Mouse (Mus musculus) midbrain, postnatal 0 days (tissue): ENCODE measurements at regions not wholly inside any gene's neighbourhood (a gene's known extent, or its start where the extent isn't known, plus 50 kb on each side); places are given as distances from the start of the nearest gene placed in this dataset.

ENCODE experiments used
- ATAC-seq: fragments of 200-750 bp; cut with Nextera tagmentation; 2 replicates; pipeline ENCODE4 v1.8.0; 2017; ENCODE audit warnings: moderate number of reproducible peaks, mild to moderate bottlenecking, moderate TSS enrichment, moderate library complexity; ENCODE audit not compliant: low FRiP score
- DNase-seq: peaks from one replicate; pipeline ENCODE4 v3.0.0-alpha.2; 2015; ENCODE audit warnings: low spot score
- H3K27ac ChIP-seq: fragments of 300-500 bp; sonication (generic); 2 replicates; pipeline ENCODE4 v1.5.1; 2014; ENCODE audit warnings: low read depth, mild to moderate bottlenecking, low read length, mixed read lengths
- H3K27me3 ChIP-seq: fragments of 300-500 bp; sonication (generic); 2 replicates; pipeline ENCODE4 v1.6.1; 2014; ENCODE audit warnings: low read length, control low read depth, mixed read lengths; ENCODE audit not compliant: insufficient read depth
- H3K36me3 ChIP-seq: fragments of 300-500 bp; sonication (generic); 2 replicates; pipeline ENCODE4 v1.6.1; 2014; ENCODE audit warnings: low read length, control low read depth, mixed read lengths; ENCODE audit not compliant: insufficient read depth
- H3K4me1 ChIP-seq: fragments of 300-500 bp; sonication (generic); 2 replicates; pipeline ENCODE4 v1.6.1; 2014; ENCODE audit warnings: mild to moderate bottlenecking, control low read depth, antibody characterized with exemption, low read length, mixed read lengths; ENCODE audit not compliant: insufficient read depth
- H3K4me2 ChIP-seq: fragments of 300-500 bp; sonication (generic); 2 replicates; pipeline ENCODE4 v1.6.1; 2014; ENCODE audit warnings: low read depth, mild to moderate bottlenecking, low read length, mixed read lengths; ENCODE audit not compliant: poor library complexity, severe bottlenecking
- H3K4me3 ChIP-seq: fragments of 300-500 bp; sonication (generic); 2 replicates; pipeline ENCODE4 v1.5.1; 2014; ENCODE audit warnings: low read depth, mild to moderate bottlenecking, low read length, moderate library complexity
- H3K9ac ChIP-seq: fragments of 300-500 bp; sonication (generic); replicated peaks from 2 replicates; pipeline ENCODE4 v1.6.1; 2014; ENCODE audit warnings: mild to moderate bottlenecking, low read length, moderate library complexity, mixed read lengths; ENCODE audit not compliant: poor library complexity, severe bottlenecking
- H3K9me3 ChIP-seq: fragments of 300-500 bp; sonication (generic); 2 replicates; pipeline ENCODE4 v1.6.1; 2016; ENCODE audit warnings: low read length, control low read depth
- CTCF ChIP-seq: IDR thresholded peaks from 2 replicates; pipeline ENCODE4 v1.5.1; 2016; ENCODE audit warnings: antibody characterized with exemption, mild to moderate bottlenecking
- WGBS: fragments of 180-500 bp; shearing (Covaris S2); extraction: QIAGEN DNeasy Blood & Tissue Kit; methylation state at CpG from one replicate; pipeline ENCODE4 v1.1.7; 2014; 5-methylcytosine and 5-hydroxymethylcytosine counted together

DNA sequence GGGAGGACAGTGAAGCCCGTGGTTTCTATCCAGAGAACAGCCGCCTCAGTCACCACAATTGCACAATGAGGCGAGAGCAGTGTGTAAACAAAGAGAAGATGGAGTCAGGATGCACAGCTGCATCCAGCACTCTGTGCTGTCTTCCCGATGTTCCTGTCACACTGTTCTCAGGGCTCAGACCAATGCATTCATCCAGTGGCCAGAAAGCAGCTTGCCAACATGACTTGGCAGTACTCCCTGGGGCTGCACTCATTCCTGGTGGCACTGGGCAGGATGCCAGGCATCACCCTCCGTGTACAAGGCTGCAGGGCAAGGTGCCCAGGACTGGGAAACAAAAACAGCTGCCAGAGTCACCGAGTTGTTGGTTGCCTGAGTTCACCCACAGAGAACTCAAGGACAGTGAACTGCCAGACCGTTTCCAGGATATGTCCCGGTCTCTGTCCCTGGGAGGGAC is 75.4 kb upstream of the Tnfsf11 start:
- Histone ChIP-seq H3K4me3 (no peak overlapping the region), H3K4me1 (no peaks in the 10 kb centered on the region), H3K27me3 (no peaks in the 10 kb centered on the region), H3K27ac (no peak overlapping the region), H3K9me3 (no peaks in the 10 kb centered on the region), H3K36me3 (no peaks in the 10 kb centered on the region), H3K9ac (no peak overlapping the region), H3K4me2 (0 out of 2 replicates have a peak overlapping the region, but pooled peaks have one; percentile 0)
- no peak for TF ChIP-seq CTCF
- WGBS = 45% methylated on average over 8 of the region's 8 CpGs
- DNase-seq = peak; percentile 95
- ATAC-seq = peak; percentile 94

DNA sequence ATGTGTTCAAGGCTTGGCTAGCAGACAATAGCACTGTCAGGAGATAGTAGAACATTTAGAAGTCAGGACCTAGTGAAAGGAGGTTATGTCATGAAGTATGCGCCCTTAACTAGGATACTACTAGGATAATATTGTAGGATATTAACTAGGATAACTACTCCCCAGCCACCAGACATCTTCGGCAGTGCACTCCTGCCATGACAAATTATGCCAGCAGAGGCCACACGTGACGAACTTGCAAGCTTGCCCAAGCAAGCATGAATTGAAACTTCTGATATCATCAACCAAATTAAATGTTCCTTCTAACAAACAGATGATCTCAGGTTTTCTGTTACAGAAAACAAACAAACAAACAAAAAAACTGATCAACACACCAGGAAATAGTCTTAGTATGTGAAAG is 72.2 kb upstream of the Tnfsf11 start:
- H3K4me3 ChIP-seq = no peak overlapping the region
- 78% methylated on average over 4 of the region's 4 CpGs for WGBS

DNA sequence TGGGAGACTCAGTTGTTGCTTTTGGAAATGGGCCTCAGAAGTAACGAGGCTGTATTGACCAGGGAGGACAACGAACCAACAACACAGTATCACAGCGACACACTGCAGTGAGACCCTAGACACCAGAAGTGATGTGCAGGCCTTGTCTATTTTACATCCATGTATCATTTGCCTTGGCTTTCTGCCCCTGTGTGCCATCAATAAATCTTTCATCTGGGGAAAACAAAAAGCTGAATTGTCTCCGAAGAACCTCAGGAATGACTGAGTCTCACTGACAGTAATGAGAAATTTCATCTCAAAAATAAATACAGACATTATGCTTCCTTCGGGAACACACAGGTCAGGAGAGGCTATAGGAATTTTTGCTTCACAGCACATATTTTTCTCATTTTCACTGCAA is 68.7 kb upstream of the Tnfsf11 start:
- Histone ChIP-seq H3K4me3 (no peak overlapping the region), H3K4me1 (no peaks in the 10 kb centered on the region), H3K9ac (no peak overlapping the region), H3K4me2 (no peak overlapping the region), H3K27me3 (no peaks in the 10 kb centered on the region), H3K36me3 (no peaks in the 10 kb centered on the region), H3K27ac (no peak overlapping the region), H3K9me3 (no peaks in the 10 kb centered on the region)
- no peak for TF ChIP-seq CTCF
- DNase-seq = no peak
- WGBS = 72% methylated on average over 5 of the region's 5 CpGs
- ATAC-seq = no peak

More for the DNA sequence above, 72.2 kb upstream of the Tnfsf11 start:
- H3K27me3 ChIP-seq = no peaks in the 10 kb centered on the region
- no peak overlapping the region for H3K9ac ChIP-seq
- H3K36me3 ChIP-seq = no peaks in the 10 kb centered on the region
- no peak for DNase-seq
- no peak for ATAC-seq
- H3K4me1 ChIP-seq = no peaks in the 10 kb centered on the region
- H3K9me3 ChIP-seq = no peaks in the 10 kb centered on the region
- H3K4me2 ChIP-seq = no peak overlapping the region
- H3K27ac ChIP-seq = no peak overlapping the region
- TF ChIP-seq CTCF = no peak

DNA sequence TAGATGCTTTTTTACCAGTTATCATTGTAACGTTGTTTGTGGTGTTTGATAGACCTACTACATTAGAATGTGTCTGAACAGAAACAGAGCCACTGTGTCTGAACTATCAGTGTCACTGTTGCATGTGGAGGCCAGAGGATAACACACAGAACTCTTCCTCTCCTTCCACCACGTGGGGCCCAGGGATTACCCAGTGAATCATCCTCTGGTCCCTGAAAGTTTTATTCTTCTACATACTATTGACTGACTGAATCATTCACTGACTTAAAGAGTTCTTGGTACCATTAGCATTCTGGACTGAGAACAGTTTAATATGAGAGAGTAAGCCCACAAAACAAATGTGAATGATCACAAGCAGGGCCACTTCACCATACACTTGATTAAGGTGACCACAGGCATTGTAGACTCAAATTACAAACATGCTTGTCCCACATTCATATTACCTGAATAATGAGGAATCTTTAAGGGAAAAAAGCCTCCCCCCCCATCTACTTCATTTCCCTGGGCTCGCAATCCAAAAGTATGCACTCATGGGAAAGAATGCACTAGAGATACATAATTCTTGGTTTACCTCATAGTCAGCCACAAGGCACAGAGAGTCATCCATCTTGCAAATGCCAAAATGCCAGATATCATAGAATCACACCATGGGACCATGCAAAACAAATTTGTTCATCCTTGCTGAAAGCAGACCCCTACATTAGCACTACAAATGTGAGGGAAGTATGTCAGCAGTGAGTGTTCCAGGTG is 68.1 kb upstream of the Tnfsf11 start:
- H3K4me1 ChIP-seq = no peaks in the 10 kb centered on the region
- no peak for DNase-seq
- no peak for TF ChIP-seq CTCF
- ATAC-seq = no peak
- no peak overlapping the region for H3K4me3 ChIP-seq
- no peak overlapping the region for H3K4me2 ChIP-seq
- H3K36me3 ChIP-seq = no peaks in the 10 kb centered on the region
- H3K9me3 ChIP-seq = no peaks in the 10 kb centered on the region
- no peak overlapping the region for H3K9ac ChIP-seq
- no peaks in the 10 kb centered on the region for H3K27me3 ChIP-seq
- 89% methylated on average over 3 of the region's 3 CpGs for WGBS
- H3K27ac ChIP-seq = no peak overlapping the region

DNA sequence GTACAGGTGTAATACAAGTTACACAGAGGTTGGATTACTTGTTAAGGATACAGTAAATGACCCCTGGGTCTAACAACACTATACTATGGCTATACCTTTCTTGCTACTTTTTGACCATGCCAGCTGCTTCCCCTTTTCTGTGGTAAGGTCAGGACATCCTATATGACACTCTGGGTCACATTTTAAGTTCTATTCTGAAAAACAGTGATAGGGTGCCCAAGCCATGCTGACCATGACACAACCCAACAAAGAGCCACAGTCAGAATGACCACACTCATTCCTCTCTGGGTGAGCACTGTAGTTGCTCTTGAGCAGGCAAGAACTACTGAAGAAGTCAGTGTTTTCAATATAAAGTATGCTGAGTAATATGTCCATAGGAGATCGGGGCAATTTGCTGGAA is 64.3 kb upstream of the Tnfsf11 start:
- Histone ChIP-seq H3K27ac (no peak overlapping the region), H3K36me3 (no peaks in the 10 kb centered on the region), H3K4me2 (no peak overlapping the region), H3K4me1 (no peaks in the 10 kb centered on the region), H3K9me3 (no peaks in the 10 kb centered on the region), H3K9ac (no peak overlapping the region), H3K27me3 (no peaks in the 10 kb centered on the region), H3K4me3 (no peak overlapping the region)
- DNase-seq (no peak), ATAC-seq (no peak)
- TF ChIP-seq CTCF = no peak
- WGBS = 85% methylated on average over 1 of the region's 1 CpGs

DNA sequence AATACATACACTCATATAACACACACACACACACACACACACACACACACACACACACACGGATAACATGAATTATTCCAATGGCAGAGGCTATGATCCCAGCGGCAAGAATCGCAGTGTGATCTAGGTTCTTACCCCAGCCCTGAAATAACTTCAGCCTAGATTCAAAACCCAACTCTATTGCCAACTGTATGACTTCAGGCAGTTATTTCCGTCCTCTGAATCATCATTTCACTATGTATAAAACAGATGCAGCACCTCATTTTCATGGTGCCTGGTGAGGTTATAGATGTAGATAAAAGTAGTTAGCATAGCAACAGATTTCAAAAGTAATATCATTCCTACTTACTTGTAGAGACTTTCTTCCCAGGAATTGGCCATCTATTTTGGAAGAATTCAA is 61.0 kb upstream of the Tnfsf11 start:
- H3K36me3 ChIP-seq = no peaks in the 10 kb centered on the region
- no peak overlapping the region for H3K4me3 ChIP-seq
- H3K4me1 ChIP-seq = no peaks in the 10 kb centered on the region
- H3K4me2 ChIP-seq = no peak overlapping the region
- no peaks in the 10 kb centered on the region for H3K27me3 ChIP-seq
- TF ChIP-seq CTCF = no peak
- H3K27ac ChIP-seq = no peak overlapping the region
- H3K9ac ChIP-seq = no peak overlapping the region
- WGBS = 97% methylated on average over 4 of the region's 4 CpGs
- ATAC-seq (no peak), DNase-seq (no peak)
- H3K9me3 ChIP-seq = no peaks in the 10 kb centered on the region
